Mouse (Mus musculus) lung, postnatal 10 days (tissue): Measurements from ENCODE around the gene Hjurp.

ENCODE experiments used
- DNase-seq: peaks from one replicate; pipeline ENCODE4 v3.0.0; 2021

Gene Hjurp

GRCm38 (mm10) chr1:88219054-88219453 is 58.4 kb downstream of the Hjurp start:
- no peak for DNase-seq

DNA sequence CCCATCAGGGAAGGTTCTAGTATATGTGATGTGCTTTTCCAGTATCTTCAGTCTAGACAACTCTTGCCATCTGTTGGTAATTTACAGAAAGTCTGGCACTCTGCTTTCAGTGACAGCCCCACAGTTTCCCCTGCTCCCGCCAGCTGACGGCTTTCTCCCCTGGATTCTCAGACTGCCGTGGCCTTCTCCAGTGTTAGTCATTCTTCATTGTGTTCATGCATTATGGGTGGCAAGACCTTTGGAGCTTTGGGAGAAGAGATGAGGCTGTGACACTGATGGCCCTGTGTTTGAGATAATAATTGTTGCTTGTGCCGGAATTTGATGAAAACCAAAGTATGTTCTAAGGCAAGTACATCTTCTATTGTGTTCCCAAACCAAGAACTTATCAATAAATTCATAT is 58.8 kb downstream of the Hjurp start:
- DNase-seq, result no peak

DNA sequence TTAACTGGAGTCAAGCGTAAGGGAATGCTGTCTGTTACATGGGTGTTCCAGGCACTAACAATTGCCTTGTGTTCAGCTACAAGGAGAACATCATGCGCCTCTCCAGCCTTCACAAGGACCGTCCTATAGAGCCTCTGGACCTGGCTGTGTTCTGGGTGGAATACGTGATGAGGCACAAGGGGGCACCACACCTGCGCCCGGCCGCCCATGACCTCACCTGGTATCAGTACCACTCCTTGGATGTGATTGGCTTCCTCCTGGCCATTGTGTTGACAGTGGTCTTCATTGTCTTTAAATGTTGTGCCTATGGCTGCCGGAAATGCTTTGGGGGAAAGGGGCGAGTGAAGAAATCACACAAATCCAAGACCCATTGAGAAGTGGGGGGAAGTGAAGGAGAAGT is 59.4 kb downstream of the Hjurp start:
- DNase-seq, result peak; percentile 9

- DNase-seq, result no peak
Observed at GRCm38 (mm10) chr1:88217576-88217975, 59.9 kb downstream of the Hjurp start.

DNA sequence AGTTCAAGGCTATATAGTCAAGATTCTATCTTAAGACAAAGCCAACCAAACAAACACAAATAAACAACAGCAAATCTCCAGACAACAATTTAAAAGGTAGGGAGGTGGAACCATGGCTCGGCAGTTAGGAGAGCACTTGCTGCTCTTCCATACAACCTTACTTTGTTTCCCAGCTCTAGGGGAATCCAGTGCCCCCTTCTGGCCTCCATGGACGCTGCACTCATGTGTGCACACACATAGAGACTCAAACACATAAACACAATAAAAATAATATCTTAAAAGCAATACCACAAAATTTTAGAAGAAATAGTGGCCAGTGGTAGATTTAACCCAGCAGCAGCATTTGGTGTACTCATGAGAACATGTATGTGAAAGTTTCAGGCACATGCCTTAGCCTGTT is 60.3 kb downstream of the Hjurp start:
- DNase-seq, result peak; percentile 9

GRCm38 (mm10) chr1:88216551-88216950 is 60.9 kb downstream of the Hjurp start:
- no peak for DNase-seq

DNA sequence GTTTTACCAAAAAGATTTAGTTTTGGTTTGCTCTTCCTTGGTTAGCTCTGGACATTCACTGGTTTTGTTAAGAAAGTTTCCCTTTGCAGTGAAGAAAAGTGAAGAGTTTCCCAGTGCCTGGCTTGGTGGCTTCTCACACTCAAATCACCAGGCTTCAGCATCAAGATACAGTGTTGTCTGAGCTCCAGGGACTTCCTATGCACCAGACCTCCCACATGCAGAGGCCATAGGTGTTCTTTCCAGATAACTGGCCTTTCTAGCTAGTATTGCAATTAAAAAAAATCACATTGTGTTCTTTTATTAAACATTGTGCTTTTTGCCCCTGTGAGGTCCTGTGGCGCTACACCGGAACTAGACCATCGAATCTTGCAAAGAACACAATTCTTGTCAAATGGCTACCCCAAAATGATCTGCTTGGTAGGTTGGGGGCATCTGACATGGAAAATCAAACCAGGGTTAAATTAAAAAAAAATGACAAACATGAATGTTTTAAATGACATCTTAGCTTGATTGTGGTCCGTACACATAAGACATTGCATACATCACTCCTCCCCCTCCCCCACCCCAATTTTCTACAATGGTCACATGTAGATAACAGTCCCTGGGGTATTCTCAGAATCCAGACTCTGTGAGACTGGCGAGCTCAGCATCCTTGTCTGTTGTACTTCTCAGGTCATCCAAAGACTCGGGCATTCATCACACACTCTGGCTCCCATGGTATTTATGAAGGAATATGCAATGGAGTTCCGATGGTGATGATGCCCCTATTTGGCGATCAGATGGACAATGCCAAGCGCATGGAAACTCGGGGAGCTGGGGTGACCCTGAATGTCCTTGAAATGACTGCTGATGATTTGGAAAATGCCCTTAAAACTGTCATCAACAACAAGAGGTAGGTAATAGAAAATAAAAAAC is 61.7 kb downstream of the Hjurp start:
- no peak for DNase-seq

DNA sequence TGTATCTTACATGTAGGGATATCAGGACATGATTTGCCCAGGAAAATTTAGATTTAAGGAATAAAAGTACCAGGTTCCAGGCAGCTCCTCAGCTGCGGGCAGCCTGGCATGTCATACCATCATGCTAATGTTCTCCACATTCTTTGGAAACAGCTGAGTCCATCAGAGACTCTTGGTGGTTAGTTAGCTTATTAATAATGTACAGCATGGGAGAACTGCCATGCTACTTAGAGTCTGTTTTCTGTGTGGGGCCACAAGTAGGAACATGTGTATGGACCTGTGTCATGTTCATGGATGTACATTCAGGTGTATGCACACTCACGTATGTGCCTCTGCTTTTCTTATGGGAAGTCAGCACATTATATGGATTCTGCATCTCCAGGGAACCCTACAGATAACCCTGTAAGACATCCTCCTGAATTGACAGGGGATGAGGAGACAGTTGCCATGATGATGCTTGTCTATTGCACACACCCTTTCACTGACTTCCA is 62.9 kb downstream of the Hjurp start:
- no peak for DNase-seq

GRCm38 (mm10) chr1:88213766-88214461 is 63.5 kb downstream of the Hjurp start:
- peak; percentile 30 for DNase-seq

DNA sequence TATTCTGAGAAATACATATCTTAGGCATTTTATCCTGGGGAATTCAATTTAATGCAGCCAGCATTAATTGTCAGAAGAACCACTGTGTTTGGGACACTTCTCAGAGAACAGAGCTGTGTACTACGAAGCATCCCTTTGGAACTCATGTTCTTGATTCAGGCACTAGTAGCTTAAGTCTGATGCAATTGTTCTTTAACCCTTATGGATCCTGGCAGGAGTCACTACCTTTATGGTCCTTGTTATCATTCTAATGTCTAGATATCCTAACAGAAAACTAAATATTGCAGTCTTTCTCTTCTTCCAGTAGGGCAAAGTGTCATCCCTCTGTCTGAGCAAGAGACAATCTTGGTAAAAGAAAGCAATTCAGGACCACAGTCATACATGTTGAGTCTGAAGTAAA is 64.4 kb downstream of the Hjurp start:
- DNase-seq, result no peak
